Mouse (Mus musculus) layer of hippocampus, postnatal 36 days (tissue): ENCODE data around the gene Timm23. TPM values are rescaled to one million over a fixed set of nuclear protein-coding genes. Genes with fewer than 3 reads are reported as not detected.

ENCODE experiments used
- total RNA-seq, 2 experiments: library from RNA; stranded (reverse); gene quantifications; 2 replicates each; pipeline ENCODE4 v1.2.3; 2021

Gene Timm23
- total RNA-seq, 2 experiments from 2014 or later, result 71.3 to 81.9 TPM

Other genes starting within 250 kb of the Timm23 start
- gene Galnt15, start 172.9 kb downstream of the Timm23 start, total RNA-seq, result 1 to 10 TPM; 1.2 to 3.6 TPM
- gene Oxnad1, start 116.5 kb downstream of the Timm23 start, total RNA-seq, result 10 to 100 TPM; 14.3 to 19.2 TPM
- gene Dph3, start 116.2 kb downstream of the Timm23 start, total RNA-seq, result 10 to 100 TPM; 35.1 to 37.5 TPM
- gene Msmb, start 59.9 kb downstream of the Timm23 start, total RNA-seq, result not detected
- gene Ncoa4, start 42.0 kb downstream of the Timm23 start, total RNA-seq, result 100 to 1,000 TPM; 102 to 111 TPM
- 10 to 100 TPM; 43.0 to 49.8 TPM for gene Parg, start 51 bp upstream of the Timm23 start, total RNA-seq
- 10 to 100 TPM; 79.9 to 84.8 TPM for gene Ogdhl, start 120.1 kb upstream of the Timm23 start, total RNA-seq
- not detected for gene 1700024G13Rik, start 186.5 kb upstream of the Timm23 start, total RNA-seq